Mouse (Mus musculus) layer of hippocampus, adult 8-10 months (tissue): ENCODE data around the gene Prdx5. TPM values are rescaled to one million over a fixed set of nuclear protein-coding genes. Genes with fewer than 3 reads are reported as not detected.

Experiments
- DNase-seq, 2 experiments: peaks; one replicate each; pipeline ENCODE4 v3.0.0; 2022; ENCODE audit warnings: low spot score in 2 of 2
- total RNA-seq, 4 experiments: library from RNA; stranded (reverse); gene quantifications; 2 replicates each; pipeline ENCODE4 v1.2.4; 2022

Prdx5 gene
- total RNA-seq = 100 to 1,000 TPM; 279 to 406 (median 342) TPM

GRCm38 (mm10) chr19:6909507-6910289, at the start of gene Prdx5, which contains the start of gene Trmt112:
Prdx5 (minus strand) TSS chr19:6910106.
Trmt112 (plus strand) TSS chr19:6909698.
- peak; percentile 92 to 96 for DNase-seq

GRCm38 (mm10) chr19:6956461-6956860, 46.6 kb upstream of the Prdx5 start:
- DNase-seq = no peak

- DNase-seq = no peak
These were observed 45.5 kb upstream of the Prdx5 start for GRCm38 (mm10) chr19:6955424-6955823.

GRCm38 (mm10) chr19:6954046-6954445, 44.1 kb upstream of the Prdx5 start:
- DNase-seq = no peak

GRCm38 (mm10) chr19:6952712-6953037, 42.8 kb upstream of the Prdx5 start:
- DNase-seq = no peak

GRCm38 (mm10) chr19:6951994-6952711, 42.2 kb upstream of the Prdx5 start:
- DNase-seq = peak; percentile 72 to 83

GRCm38 (mm10) chr19:6951381-6951968, 41.6 kb upstream of the Prdx5 start:
- DNase-seq = peak; percentile 94 to 96

GRCm38 (mm10) chr19:6950613-6951153, 40.8 kb upstream of the Prdx5 start:
- peak in 1 of 2 experiments; percentile 53 for DNase-seq

GRCm38 (mm10) chr19:6949951-6950350, 40.0 kb upstream of the Prdx5 start:
- no peak for DNase-seq

GRCm38 (mm10) chr19:6949532-6949931, 39.6 kb upstream of the Prdx5 start:
- no peak for DNase-seq

- DNase-seq = no peak
These were observed 38.3 kb upstream of the Prdx5 start for GRCm38 (mm10) chr19:6948186-6948585.

GRCm38 (mm10) chr19:6947742-6948141, 37.8 kb upstream of the Prdx5 start:
- DNase-seq = no peak

GRCm38 (mm10) chr19:6943709-6944108, 33.8 kb upstream of the Prdx5 start:
- DNase-seq = no peak

- DNase-seq = no peak
These were observed 32.9 kb upstream of the Prdx5 start for GRCm38 (mm10) chr19:6942764-6943163.

- peak; percentile 92 for DNase-seq
These were observed 32.4 kb upstream of the Prdx5 start, which contains the start of gene Gpr137 for GRCm38 (mm10) chr19:6942249-6942691. Gpr137 (minus strand) TSS chr19:6942480.

- DNase-seq = peak; percentile 85 to 93
These were observed 31.7 kb upstream of the Prdx5 start, which contains the start of gene Bad for GRCm38 (mm10) chr19:6941372-6942248. Bad (plus strand) TSS chr19:6941861.

GRCm38 (mm10) chr19:6940396-6941351, 30.8 kb upstream of the Prdx5 start:
- DNase-seq = no peak

GRCm38 (mm10) chr19:6939106-6940002, 29.4 kb upstream of the Prdx5 start:
- no peak for DNase-seq
